Mouse (Mus musculus) neural tube, embryonic 11.5 days (tissue): ENCODE results near the gene Fgfbp3. TPM values are rescaled to one million over a fixed set of nuclear protein-coding genes. Genes with fewer than 3 reads are reported as not detected.
A peak's percentile ranks its signal among the peaks of the same experiment; 100 is the strongest.
"Not testable (repeated sequence)": the region's sequence is repeated elsewhere in the genome, so short reads cannot be mapped to it uniquely, and the experiment has no call there.

Experiments used
- ATAC-seq: fragments of 200-750 bp; cut with Nextera tagmentation; 2 replicates; pipeline ENCODE4 v1.8.0; 2017; ENCODE audit warnings: moderate number of reproducible peaks, mild to moderate bottlenecking, moderate TSS enrichment, moderate library complexity; ENCODE audit not compliant: insufficient read depth, low FRiP score, low TSS enrichment
- DNase-seq: peaks from one replicate; pipeline ENCODE4 v3.0.0-alpha.2; 2015; ENCODE audit warnings: low spot score
- H3K27ac ChIP-seq: fragments of 300-500 bp; sonication (generic); 2 replicates; pipeline ENCODE4 v1.5.1; 2014; ENCODE audit warnings: low read depth, mild to moderate bottlenecking, low read length
- H3K27me3 ChIP-seq: fragments of 300-500 bp; sonication (generic); 2 replicates; pipeline ENCODE4 v1.6.1; 2014; ENCODE audit warnings: mild to moderate bottlenecking, low read length, mixed read lengths; ENCODE audit not compliant: control insufficient read depth, insufficient read depth
- H3K36me3 ChIP-seq: fragments of 300-500 bp; sonication (generic); 2 replicates; pipeline ENCODE4 v1.6.1; 2014; ENCODE audit warnings: mild to moderate bottlenecking, low read length, moderate library complexity, mixed read lengths; ENCODE audit not compliant: control insufficient read depth, insufficient read depth
- H3K4me1 ChIP-seq: fragments of 300-500 bp; sonication (generic); 2 replicates; pipeline ENCODE4 v1.6.1; 2014; ENCODE audit warnings: low read length, mixed read lengths; ENCODE audit not compliant: control insufficient read depth, insufficient read depth
- H3K4me2 ChIP-seq: fragments of 300-500 bp; sonication (generic); 2 replicates; pipeline ENCODE4 v1.6.1; 2014; ENCODE audit warnings: low read depth, mild to moderate bottlenecking, moderate library complexity
- H3K4me3 ChIP-seq: fragments of 300-500 bp; sonication (generic); 2 replicates; pipeline ENCODE4 v1.5.1; 2014; ENCODE audit warnings: low read depth, low read length
- H3K9ac ChIP-seq: fragments of 300-500 bp; sonication (generic); 2 replicates; pipeline ENCODE4 v1.6.1; 2014; ENCODE audit warnings: mild to moderate bottlenecking, low read length
- H3K9me3 ChIP-seq: fragments of 300-500 bp; sonication (generic); 2 replicates; pipeline ENCODE4 v1.6.1; 2016; ENCODE audit warnings: low read length; ENCODE audit not compliant: control insufficient read depth
- WGBS: fragments of 180-500 bp; shearing (Covaris S2); extraction: QIAGEN DNeasy Blood & Tissue Kit; methylation state at CpG from one replicate; pipeline ENCODE4 v1.1.7; 2014; 5-methylcytosine and 5-hydroxymethylcytosine counted together
- polyA plus RNA-seq: library from polyadenylated mRNA; unstranded; fragments of >200 nt; fragmentation: Nextera tagmentation; extraction: Ambion mirVana; gene quantifications from 2 replicates; pipeline ENCODE4 v1.2.1, GENCODE M21; 2014

Gene Fgfbp3
- 60.8 and 65.0 TPM in 2 replicates for polyA plus RNA-seq

DNA sequence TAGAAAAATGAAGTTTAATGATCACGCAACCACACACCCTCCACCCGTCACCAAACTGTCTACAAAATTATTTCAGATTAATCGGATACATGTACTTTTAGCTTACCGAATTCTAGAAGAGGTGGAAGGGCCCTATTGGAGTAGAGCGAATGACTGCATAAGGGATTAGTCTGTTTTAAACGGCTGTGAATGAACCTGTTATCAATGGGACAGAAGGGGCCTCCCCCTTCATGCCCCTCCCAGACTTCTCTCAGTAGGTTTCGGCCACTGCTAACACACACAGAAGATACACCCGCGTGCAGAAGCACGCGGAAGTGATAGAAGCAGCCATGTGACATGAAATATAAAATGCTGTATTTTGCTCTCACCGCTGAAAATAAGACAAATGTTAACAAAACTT, at the start of gene Fgfbp3:
TSS of gene Fgfbp3 (minus strand) at position 150 of the 400 bp plus-strand sequence.
- Histone ChIP-seq H3K4me3 (peak within 1 kb of the TSS; percentile 77), H3K9ac (peak within 1 kb of the TSS; percentile 88), H3K27me3 (no peaks in the 10 kb centered on the region), H3K36me3 (no peaks in the 10 kb centered on the region), H3K4me2 (peak within 1 kb of the TSS; percentile 51), H3K4me1 (0 out of 2 replicates have a peak, but pooled peaks cover 3% of the 10 kb centered on the region), H3K9me3 (no peaks in the 10 kb centered on the region), H3K27ac (peak within 1 kb of the TSS; percentile 91)
- 6% methylated on average over 12 of the region's 12 CpGs for WGBS
- ATAC-seq (peak; percentile 46), DNase-seq (peak; percentile 28)

GRCm38 (mm10) chr19:36962544-36963260, 43.3 kb upstream of the Fgfbp3 start:
- not testable (repeated sequence) for H3K27ac ChIP-seq, H3K36me3 ChIP-seq, H3K4me1 ChIP-seq, ATAC-seq, H3K9ac ChIP-seq, H3K4me2 ChIP-seq, H3K9me3 ChIP-seq, H3K4me3 ChIP-seq, DNase-seq, H3K27me3 ChIP-seq
- 86% methylated on average over 6 of the region's 6 CpGs for WGBS

DNA sequence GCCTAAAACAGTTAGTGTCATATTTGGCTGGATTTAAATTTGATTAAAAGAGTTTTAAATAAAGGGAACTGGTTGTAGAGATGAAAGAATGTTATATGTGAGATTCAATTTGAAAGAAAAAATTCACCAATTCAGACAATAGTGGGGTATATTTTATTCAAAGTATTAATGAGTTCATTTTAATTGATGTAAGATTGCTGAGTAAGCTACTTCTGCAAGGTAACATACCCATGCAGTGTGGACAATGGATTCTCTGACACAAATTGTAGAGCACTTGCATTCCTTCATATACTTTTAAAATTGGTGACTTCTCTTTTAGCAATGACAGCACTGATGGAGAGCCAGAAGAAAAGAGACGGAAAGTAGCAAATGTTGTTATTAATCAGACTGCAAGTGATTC, 41.9 kb upstream of the Fgfbp3 start:
- Histone ChIP-seq H3K9ac (no peak overlapping the region), H3K9me3 (no peaks in the 10 kb centered on the region), H3K4me3 (no peak overlapping the region), H3K4me1 (no peaks in the 10 kb centered on the region), H3K27ac (no peak overlapping the region), H3K4me2 (no peak overlapping the region), H3K36me3 (0 out of 2 replicates have a peak, but pooled peaks cover 3% of the 10 kb centered on the region), H3K27me3 (no peaks in the 10 kb centered on the region)
- no peak for DNase-seq
- WGBS: 98% methylated on average over 1 of the region's 1 CpGs
- ATAC-seq: no peak

GRCm38 (mm10) chr19:36958331-36958730, 38.9 kb upstream of the Fgfbp3 start:
- Histone ChIP-seq H3K27me3 (no peaks in the 10 kb centered on the region), H3K4me3 (no peak overlapping the region)
- WGBS: 83% methylated on average over 4 of the region's 4 CpGs

DNA sequence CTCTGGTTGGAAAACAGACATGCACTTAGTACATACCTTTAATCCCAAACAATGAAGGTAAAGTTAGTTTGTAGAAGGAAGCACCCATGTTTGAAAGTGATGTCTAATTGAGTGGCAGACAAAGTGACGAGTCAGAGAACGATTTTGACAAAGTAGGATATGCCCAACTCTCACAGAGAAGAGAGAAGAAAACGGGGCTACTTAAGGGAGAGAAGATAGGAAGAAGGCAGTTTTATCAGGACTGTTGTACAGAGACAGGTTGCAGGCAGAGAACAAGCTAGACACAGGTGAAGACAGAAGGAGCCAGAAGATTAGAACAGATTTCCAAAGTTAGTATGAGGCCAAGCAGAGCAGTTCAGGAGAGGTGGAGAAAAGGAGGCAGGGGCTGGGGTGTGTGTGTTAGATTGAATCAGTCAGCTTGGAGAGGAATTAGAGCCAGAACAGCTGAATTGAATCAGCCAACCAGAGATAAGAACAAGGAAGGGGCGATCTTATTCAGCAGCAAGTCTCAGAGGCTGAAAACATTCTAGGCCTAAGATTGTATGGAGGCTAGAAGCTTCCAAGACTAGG, 34.3 kb upstream of the Fgfbp3 start:
- H3K4me3 ChIP-seq: no peak overlapping the region
- H3K36me3 ChIP-seq: no peaks in the 10 kb centered on the region
- no peak overlapping the region for H3K4me2 ChIP-seq
- 79% methylated on average over 4 of the region's 4 CpGs for WGBS
- H3K9me3 ChIP-seq: no peaks in the 10 kb centered on the region
- H3K4me1 ChIP-seq: no peaks in the 10 kb centered on the region
- DNase-seq (no peak), ATAC-seq (no peak)
- H3K27me3 ChIP-seq: no peaks in the 10 kb centered on the region
- H3K9ac ChIP-seq: no peak overlapping the region
- no peak overlapping the region for H3K27ac ChIP-seq

More at GRCm38 (mm10) chr19:36958331-36958730, 38.9 kb upstream of the Fgfbp3 start:
- Histone ChIP-seq H3K4me1 (no peaks in the 10 kb centered on the region), H3K27ac (no peak overlapping the region), H3K36me3 (0 out of 2 replicates have a peak, but pooled peaks cover 3% of the 10 kb centered on the region), H3K9ac (no peak overlapping the region), H3K9me3 (no peaks in the 10 kb centered on the region), H3K4me2 (no peak overlapping the region)
- ATAC-seq (no peak), DNase-seq (no peak)

DNA sequence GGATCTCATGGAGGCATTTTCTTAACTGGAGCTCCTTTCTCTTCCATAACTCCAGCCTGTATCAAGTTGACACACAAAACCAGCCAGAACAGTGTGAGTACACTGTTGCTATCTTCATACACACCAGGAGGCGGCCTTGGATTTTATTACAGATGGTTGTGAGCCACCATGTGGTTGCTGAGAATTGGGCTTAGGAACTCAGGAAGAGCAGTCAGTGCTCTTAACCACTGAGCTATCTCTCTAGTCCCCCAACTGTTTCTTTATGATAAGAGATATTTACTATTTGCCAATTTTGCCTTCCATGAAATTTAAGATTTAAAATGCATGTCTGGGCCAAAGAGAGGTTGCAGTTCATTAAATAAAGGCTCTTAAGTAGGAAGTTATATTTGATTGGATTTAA, 20.6 kb upstream of the Fgfbp3 start:
- Histone ChIP-seq H3K4me1 (no peaks in the 10 kb centered on the region), H3K9me3 (no peaks in the 10 kb centered on the region), H3K27me3 (no peaks in the 10 kb centered on the region), H3K4me2 (no peak overlapping the region), H3K4me3 (no peak overlapping the region), H3K9ac (no peak overlapping the region), H3K27ac (no peak overlapping the region), H3K36me3 (no peaks in the 10 kb centered on the region)
- no peak for DNase-seq
- WGBS: 85% methylated on average over 1 of the region's 1 CpGs
- ATAC-seq: no peak

- no peaks in the 10 kb centered on the region for H3K9me3 ChIP-seq
- H3K27me3 ChIP-seq: no peaks in the 10 kb centered on the region
- H3K27ac ChIP-seq: no peak overlapping the region
- H3K4me3 ChIP-seq: no peak overlapping the region
- ATAC-seq: no peak
- no peaks in the 10 kb centered on the region for H3K4me1 ChIP-seq
- no peak for DNase-seq
- no peak overlapping the region for H3K4me2 ChIP-seq
- H3K36me3 ChIP-seq: no peaks in the 10 kb centered on the region
- H3K9ac ChIP-seq: no peak overlapping the region
These were observed 18.6 kb upstream of the Fgfbp3 start for GRCm38 (mm10) chr19:36938008-36938407.

GRCm38 (mm10) chr19:36936285-36936684, 16.9 kb upstream of the Fgfbp3 start:
- H3K27me3 ChIP-seq: no peaks in the 10 kb centered on the region
- ATAC-seq: no peak

DNA sequence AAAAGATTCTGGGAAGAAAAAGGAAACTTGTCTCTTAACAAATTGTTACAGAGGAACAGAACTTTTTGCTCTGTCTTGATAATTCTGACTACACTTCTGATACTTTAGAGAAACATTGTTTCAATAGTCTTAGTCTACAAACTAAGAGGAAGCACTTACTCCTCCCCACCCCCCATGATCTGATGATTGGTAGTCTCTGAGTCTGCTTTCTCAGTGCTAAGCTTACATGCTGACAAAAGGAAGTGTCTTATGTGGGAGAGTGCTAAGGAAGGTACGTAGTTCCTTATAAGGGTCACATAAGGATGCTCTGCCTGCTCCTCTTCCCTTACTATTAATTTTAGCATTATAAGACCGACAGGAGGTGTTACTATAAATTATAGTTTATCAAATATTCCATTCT, 13.2 kb upstream of the Fgfbp3 start:
- H3K9ac ChIP-seq: no peak overlapping the region
- no peak overlapping the region for H3K4me3 ChIP-seq
- H3K27ac ChIP-seq: no peak overlapping the region
- 95% methylated on average over 2 of the region's 2 CpGs for WGBS
- H3K36me3 ChIP-seq: no peaks in the 10 kb centered on the region
- H3K27me3 ChIP-seq: no peaks in the 10 kb centered on the region
- no peak overlapping the region for H3K4me2 ChIP-seq
- ATAC-seq (no peak), DNase-seq (no peak)
- no peaks in the 10 kb centered on the region for H3K4me1 ChIP-seq
- H3K9me3 ChIP-seq: no peaks in the 10 kb centered on the region

More at GRCm38 (mm10) chr19:36936285-36936684, 16.9 kb upstream of the Fgfbp3 start:
- Histone ChIP-seq H3K36me3 (no peaks in the 10 kb centered on the region), H3K4me1 (no peaks in the 10 kb centered on the region), H3K9ac (no peak overlapping the region), H3K4me3 (no peak overlapping the region), H3K27ac (no peak overlapping the region), H3K4me2 (no peak overlapping the region), H3K9me3 (no peaks in the 10 kb centered on the region)
- WGBS: 91% methylated on average over 4 of the region's 4 CpGs
- DNase-seq: no peak
